Mouse (Mus musculus) MEL (cell line): ENCODE measurements at regions not wholly inside any gene's neighbourhood (a gene's known extent, or its start where the extent isn't known, plus 50 kb on each side); places are given as distances from the start of the nearest gene placed in this dataset.

Source experiments
- DNase-seq: peaks from one replicate; pipeline ENCODE4 v3.0.0; 2011; ENCODE audit warnings: low read depth, low spot score
- H3K27ac ChIP-seq: 2 replicates; pipeline ENCODE4 v1.5.1; 2012; ENCODE audit warnings: low read depth, mild to moderate bottlenecking, control low read depth, low read length, moderate library complexity; ENCODE audit not compliant: control insufficient read depth
- H3K27me3 ChIP-seq, 2 experiments: fragments of 150-350 bp in 1 of 2; sonication (generic) in 1 of 2; 2 replicates each; pipeline ENCODE4 v1.6.1; 2012; ENCODE audit warnings: low read length in 2 of 2, mild to moderate bottlenecking in 2 of 2, improper control_type of control experiment in 1 of 2, moderate library complexity in 1 of 2; ENCODE audit not compliant: insufficient read depth in 2 of 2, control insufficient read depth in 1 of 2
- H3K36me3 ChIP-seq, 2 experiments: 2 replicates each; pipeline ENCODE4 v1.6.1; 2012 to 2014; ENCODE audit warnings: low read length in 2 of 2, improper control_type of control experiment in 1 of 2, inconsistent platforms in 1 of 2, mild to moderate bottlenecking in 1 of 2; ENCODE audit not compliant: insufficient read depth in 2 of 2, control insufficient read depth in 1 of 2
- H3K4me1 ChIP-seq, 2 experiments: fragments of 150-350 bp in 1 of 2; sonication (generic) in 1 of 2; 2 replicates each; pipeline ENCODE4 v1.6.1; 2012; ENCODE audit warnings: low read length in 2 of 2, improper control_type of control experiment in 1 of 2, mild to moderate bottlenecking in 1 of 2; ENCODE audit not compliant: insufficient read depth in 2 of 2, control insufficient read depth in 1 of 2
- H3K4me3 ChIP-seq, 2 experiments: fragments of 150-350 bp in 1 of 2; sonication (generic) in 1 of 2; 2 replicates each; pipeline ENCODE4 v1.5.1; 2012; ENCODE audit warnings: low read depth in 2 of 2, low read length in 2 of 2, mild to moderate bottlenecking in 2 of 2, moderate library complexity in 2 of 2, control low read depth in 1 of 2, improper control_type of control experiment in 1 of 2; ENCODE audit not compliant: control insufficient read depth in 1 of 2, insufficient read depth in 1 of 2
- H3K79me2 ChIP-seq: 2 replicates; pipeline ENCODE4 v1.6.1; 2012; ENCODE audit warnings: mild to moderate bottlenecking, low read length, moderate library complexity; ENCODE audit not compliant: control insufficient read depth, poor library complexity, insufficient read depth
- H3K9ac ChIP-seq: 2 replicates; pipeline ENCODE4 v1.6.1; 2012; ENCODE audit warnings: low read depth, mild to moderate bottlenecking, control low read depth, low read length, moderate library complexity; ENCODE audit not compliant: control insufficient read depth, poor library complexity, severe bottlenecking
- H3K9me3 ChIP-seq: fragments of 150-350 bp; sonication (generic); replicated peaks from 2 replicates; pipeline ENCODE4 v1.6.1; 2012; ENCODE audit warnings: mild to moderate bottlenecking, low read length, improper control_type of control experiment, moderate library complexity; ENCODE audit not compliant: insufficient read depth
- BHLHE40 ChIP-seq: IDR thresholded peaks from 2 replicates; pipeline ENCODE4 v1.6.1; 2012; ENCODE audit warnings: low read depth, mild to moderate bottlenecking, inconsistent platforms, low read length, improper control_type of control experiment, borderline replicate concordance
- CHD1 ChIP-seq: IDR thresholded peaks from 2 replicates; pipeline ENCODE4 v1.6.1; 2012; ENCODE audit warnings: low read depth, mild to moderate bottlenecking, inconsistent platforms, low read length, improper control_type of control experiment
- CTCF ChIP-seq, 3 experiments: IDR thresholded peaks in 2 of 3; conservative IDR thresholded peaks in 1 of 3; 2 replicates each; pipeline ENCODE4 v1.5.1; 2011 to 2012; ENCODE audit warnings: low read length in 3 of 3, low read depth in 2 of 3, mild to moderate bottlenecking in 2 of 3, improper control_type of control experiment in 1 of 3, inconsistent platforms in 1 of 3, mixed read lengths in 1 of 3, moderate library complexity in 1 of 3; ENCODE audit not compliant: control insufficient read depth in 1 of 3, insufficient read depth in 1 of 3, poor library complexity in 1 of 3, severe bottlenecking in 1 of 3
- ELF1 ChIP-seq: IDR thresholded peaks from 2 replicates; pipeline ENCODE4 v1.6.1; 2014; ENCODE audit warnings: low read depth, mild to moderate bottlenecking, inconsistent platforms, low read length, improper control_type of control experiment, moderate library complexity
- ETS1 ChIP-seq: IDR thresholded peaks from 2 replicates; pipeline ENCODE4 v1.6.1; 2012; ENCODE audit warnings: low read depth, mild to moderate bottlenecking, inconsistent platforms, low read length, improper control_type of control experiment, moderate library complexity
- GABPA ChIP-seq: IDR thresholded peaks from 2 replicates; pipeline ENCODE4 v1.6.1; 2012; ENCODE audit warnings: low read depth, mild to moderate bottlenecking, inconsistent platforms, low read length, improper control_type of control experiment, moderate library complexity
- MAFK ChIP-seq: IDR thresholded peaks from 2 replicates; pipeline ENCODE4 v1.6.1; 2011; ENCODE audit warnings: low read depth, mild to moderate bottlenecking, low read length, improper control_type of control experiment, borderline replicate concordance
- MAX ChIP-seq: IDR thresholded peaks from 2 replicates; pipeline ENCODE4 v1.6.1; 2011; ENCODE audit warnings: low read length, improper control_type of control experiment
- MEF2A ChIP-seq: IDR thresholded peaks from 2 replicates; pipeline ENCODE4 v1.6.1; 2014; ENCODE audit warnings: low read depth, mild to moderate bottlenecking, inconsistent platforms, low read length, improper control_type of control experiment; ENCODE audit not compliant: poor library complexity, insufficient replicate concordance, severe bottlenecking; ENCODE audit errors: extremely low read depth
- MXI1 ChIP-seq: IDR thresholded peaks from 2 replicates; pipeline ENCODE4 v1.6.1; 2011; ENCODE audit warnings: mild to moderate bottlenecking, low read depth, low read length, improper control_type of control experiment
- MYB ChIP-seq: IDR thresholded peaks from 2 replicates; pipeline ENCODE4 v1.6.1; 2011; ENCODE audit warnings: mild to moderate bottlenecking, low read depth, low read length, improper control_type of control experiment
- NELFE ChIP-seq: IDR thresholded peaks from 2 replicates; pipeline ENCODE4 v1.6.1; 2011; ENCODE audit warnings: low read depth, low read length, improper control_type of control experiment
- POLR2A ChIP-seq, 2 experiments: IDR thresholded peaks; 2 replicates each; pipeline ENCODE4 v1.6.1; 2011 to 2012; ENCODE audit warnings: low read length in 2 of 2, mild to moderate bottlenecking in 2 of 2, control low read depth in 1 of 2, improper control_type of control experiment in 1 of 2, low read depth in 1 of 2, moderate library complexity in 1 of 2; ENCODE audit not compliant: control insufficient read depth in 1 of 2, insufficient read depth in 1 of 2, poor library complexity in 1 of 2
- POLR2AphosphoS2 ChIP-seq: IDR thresholded peaks from 2 replicates; pipeline ENCODE4 v1.6.1; 2011; ENCODE audit warnings: low read length, improper control_type of control experiment
- POLR2AphosphoS5 ChIP-seq: IDR thresholded peaks from 2 replicates; pipeline ENCODE4 v1.6.1; 2012; ENCODE audit warnings: low read depth, borderline replicate concordance, mild to moderate bottlenecking, inconsistent platforms, low read length, moderate library complexity, mixed read lengths
- RAD21 ChIP-seq: IDR thresholded peaks from 2 replicates; pipeline ENCODE4 v1.6.1; 2011; ENCODE audit warnings: mild to moderate bottlenecking, low read depth, low read length, improper control_type of control experiment
- RCOR1 ChIP-seq: IDR thresholded peaks from 2 replicates; pipeline ENCODE4 v1.6.1; 2012; ENCODE audit warnings: low read depth, mild to moderate bottlenecking, inconsistent platforms, low read length, improper control_type of control experiment
- SIN3A ChIP-seq: IDR thresholded peaks from 2 replicates; pipeline ENCODE4 v1.6.1; 2012; ENCODE audit warnings: low read length, improper control_type of control experiment, inconsistent platforms
- SMC3 ChIP-seq: IDR thresholded peaks from 2 replicates; pipeline ENCODE4 v1.6.1; 2011; ENCODE audit warnings: low read depth, low read length, improper control_type of control experiment
- TAL1 ChIP-seq: IDR thresholded peaks from 2 replicates; pipeline ENCODE4 v1.6.1; 2012; ENCODE audit warnings: mild to moderate bottlenecking, inconsistent platforms, low read length, moderate library complexity, mixed read lengths
- TBP ChIP-seq: IDR thresholded peaks from 2 replicates; pipeline ENCODE4 v1.8.0; 2011; ENCODE audit warnings: low read depth, low read length, improper control_type of control experiment
- TCF12 ChIP-seq: IDR thresholded peaks from 2 replicates; pipeline ENCODE4 v1.6.1; 2014; ENCODE audit warnings: low read depth, mild to moderate bottlenecking, inconsistent platforms, low read length, improper control_type of control experiment, moderate library complexity
- UBTF ChIP-seq: IDR thresholded peaks from 2 replicates; pipeline ENCODE4 v1.6.1; 2012; ENCODE audit warnings: low read depth, mild to moderate bottlenecking, inconsistent platforms, low read length, improper control_type of control experiment, moderate library complexity, borderline replicate concordance; ENCODE audit not compliant: insufficient read depth
- ZKSCAN1 ChIP-seq: IDR thresholded peaks from 2 replicates; pipeline ENCODE4 v1.6.1; 2012; ENCODE audit warnings: low read depth, mild to moderate bottlenecking, inconsistent platforms, low read length, improper control_type of control experiment, moderate library complexity
- ZMIZ1 ChIP-seq: IDR thresholded peaks from 2 replicates; pipeline ENCODE4 v1.6.1; 2012; ENCODE audit warnings: low read depth, mild to moderate bottlenecking, inconsistent platforms, low read length, improper control_type of control experiment, moderate library complexity
- ZNF384 ChIP-seq: IDR thresholded peaks from 2 replicates; pipeline ENCODE4 v1.6.1; 2012; ENCODE audit warnings: low read depth, mild to moderate bottlenecking, inconsistent platforms, low read length, improper control_type of control experiment

DNA sequence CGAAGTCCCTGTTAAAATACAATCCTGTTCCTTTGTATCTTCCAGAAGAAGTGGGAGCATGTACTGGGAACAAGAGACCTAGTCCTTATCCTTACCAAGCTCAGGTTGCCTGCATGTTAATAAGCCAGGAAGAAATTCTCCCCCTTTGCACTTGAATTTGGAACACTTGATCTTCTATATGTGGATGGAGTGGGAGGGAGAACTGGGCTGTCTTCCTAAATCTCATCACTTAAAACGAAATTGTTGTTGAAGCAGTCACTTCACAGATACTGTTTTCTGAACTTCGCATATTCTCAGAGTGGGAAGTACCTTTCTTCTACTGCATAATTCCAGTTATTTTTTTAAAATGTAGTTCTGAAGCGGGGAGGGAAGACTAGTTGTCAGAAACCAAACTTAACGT is 305.7 kb upstream of the Tank start:
- Histone ChIP-seq H3K9ac (no peak overlapping the region), H3K4me3 (no peak overlapping the region), H3K79me2 (no peaks in the 10 kb centered on the region), H3K36me3 (no peaks in the 10 kb centered on the region)
- TF ChIP-seq MYB: no peak
- TF ChIP-seq TCF12: no peak
- TF ChIP-seq ZKSCAN1: no peak
- no peak for TF ChIP-seq MAFK
- no peak for TF ChIP-seq RCOR1
- no peak for TF ChIP-seq ZNF384
- no peak for TF ChIP-seq ELF1
- TF ChIP-seq GABPA: no peak
- TF ChIP-seq POLR2AphosphoS5: no peak
- TF ChIP-seq MAX: no peak
- no peak for TF ChIP-seq SIN3A
- no peak for TF ChIP-seq CHD1
- no peak for TF ChIP-seq TAL1
- TF ChIP-seq CTCF (IDR thresholded peaks at IDR 0.05 in 2 of 3, conservative IDR thresholded peaks at IDR 0.05 in 1 of 3; ENCODE audit: control insufficient read depth in 1 of 3, insufficient read depth in 1 of 3, low read depth in 2 of 3, low read length in 3 of 3, poor library complexity in 1 of 3, severe bottlenecking in 1 of 3): no peak
- no peak for TF ChIP-seq UBTF
- TF ChIP-seq ETS1: no peak
- no peak for TF ChIP-seq NELFE
- TF ChIP-seq TBP: no peak
- TF ChIP-seq ZMIZ1: no peak
- no peak for TF ChIP-seq MEF2A
- TF ChIP-seq, all 39 proteins: peak for 0
- no peak overlapping the region for H3K27ac ChIP-seq
- H3K27me3 ChIP-seq: no peaks in the 10 kb centered on the region; a peak in 2 of 4 replicates
- DNase-seq: no peak
- no peaks in the 10 kb centered on the region for H3K4me1 ChIP-seq
- H3K9me3 ChIP-seq: no peaks in the 10 kb centered on the region

- no peak for DNase-seq
- no peak overlapping the region for H3K27ac ChIP-seq
- H3K9ac ChIP-seq: no peak overlapping the region
- H3K79me2 ChIP-seq: no peaks in the 10 kb centered on the region
- H3K9me3 ChIP-seq: no peaks in the 10 kb centered on the region
- no peaks in the 10 kb centered on the region for H3K36me3 ChIP-seq
- no peak overlapping the region for H3K4me3 ChIP-seq
- TF ChIP-seq RAD21 (no peak), MAFK (no peak), TAL1 (no peak), MXI1 (no peak), MEF2A (no peak), CHD1 (no peak), ZNF384 (no peak), POLR2AphosphoS2 (no peak), POLR2A (IDR thresholded peaks at IDR 0.05; ENCODE audit: control insufficient read depth in 1 of 2, insufficient read depth in 1 of 2, low read depth in 1 of 2, low read length in 2 of 2, poor library complexity in 1 of 2) (no peak), BHLHE40 (no peak), SMC3 (no peak), NELFE (no peak)
- no peaks in the 10 kb centered on the region for H3K4me1 ChIP-seq
- no peaks in the 10 kb centered on the region for H3K27me3 ChIP-seq
Measured at GRCm38 (mm10) chr2:61267706-61268105, 304.7 kb upstream of the Rbms1 start.
